Mouse (Mus musculus) liver, postnatal 0 days (tissue): ENCODE measurements around the gene Krtap4-1.

ENCODE experiments used
- CTCF ChIP-seq: sonication (generic); IDR thresholded peaks from 2 replicates; pipeline ENCODE4 v1.5.1; 2016; ENCODE audit warnings: antibody characterized with exemption, low read depth
- EP300 ChIP-seq: IDR thresholded peaks from 2 replicates; pipeline ENCODE4 v1.6.1; 2016; ENCODE audit warnings: antibody characterized with exemption, low read depth, mild to moderate bottlenecking

DNA sequence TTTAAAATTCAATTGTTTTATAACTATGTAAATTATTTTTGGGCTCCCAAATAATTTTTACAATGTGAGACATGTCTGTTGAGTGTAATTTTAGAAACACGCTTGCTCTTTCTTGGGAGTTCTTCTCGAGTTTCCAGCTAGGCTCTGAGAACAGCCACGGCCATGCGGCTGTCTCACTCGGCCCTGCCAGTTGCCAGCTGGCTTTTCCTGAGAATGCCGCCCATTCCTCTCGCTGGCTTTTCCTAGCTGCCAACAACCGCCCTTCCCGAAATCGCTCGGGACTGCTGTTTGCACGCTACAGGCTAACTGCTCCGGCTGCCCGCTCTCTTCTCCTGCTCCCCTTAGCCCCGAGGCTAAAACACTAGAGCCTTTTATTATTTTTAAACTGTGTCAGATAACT, 18.4 kb upstream of the Krtap4-1 start:
- TF ChIP-seq CTCF, result no peak
- no peak for TF ChIP-seq EP300
